Mouse (Mus musculus) adrenal gland, postnatal 10 days (tissue): ENCODE measurements at regions not wholly inside any gene's neighbourhood (a gene's known extent, or its start where the extent isn't known, plus 50 kb on each side); places are given as distances from the start of the nearest gene placed in this dataset.

Experiments used
- DNase-seq: peaks from one replicate; pipeline ENCODE4 v3.0.0; 2021; ENCODE audit warnings: mixed read lengths

GRCm38 (mm10) chr15:36427334-36427733 is 580.2 kb downstream of the Zfp706 start:
- no peak for DNase-seq

DNA sequence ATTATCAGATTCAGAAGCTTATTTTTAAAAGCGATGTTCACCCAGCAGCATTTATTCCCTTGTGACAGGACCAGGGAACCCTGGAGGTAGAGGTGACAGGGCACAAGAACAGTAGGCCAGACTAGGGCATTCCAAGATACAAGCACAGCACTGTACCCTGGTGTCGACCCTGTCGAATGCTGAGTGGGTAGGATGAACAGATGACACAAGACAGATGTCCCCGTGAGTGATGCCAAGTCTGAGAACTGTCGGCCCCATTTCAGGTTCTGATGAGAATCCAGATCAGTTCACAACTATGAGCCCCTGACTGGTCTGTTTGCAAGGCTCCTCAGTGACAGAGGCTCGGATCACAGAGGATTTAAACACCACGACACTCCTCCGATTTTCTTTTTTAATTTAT is 581.7 kb downstream of the Zfp706 start:
- no peak for DNase-seq

DNA sequence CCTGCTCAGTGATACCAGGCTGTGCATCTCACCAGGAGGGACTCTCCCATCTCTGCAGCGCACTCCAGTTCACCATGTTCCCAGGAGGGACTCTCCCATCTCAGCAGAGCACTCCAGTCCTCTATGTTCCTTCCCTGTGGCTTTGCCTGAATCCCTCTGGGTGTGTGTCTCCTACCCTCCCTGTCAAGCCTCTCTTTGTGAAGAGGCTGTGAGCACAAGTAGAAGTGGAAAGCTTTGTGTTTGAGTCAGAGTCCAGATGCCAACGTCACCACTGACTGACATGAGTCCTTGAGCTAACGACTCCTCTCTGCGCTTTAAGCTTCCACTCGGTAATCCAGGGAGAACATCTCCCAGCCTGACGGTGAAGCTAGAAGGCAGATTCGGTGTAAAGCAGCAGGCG is 583.5 kb downstream of the Zfp706 start:
- DNase-seq, result no peak

DNA sequence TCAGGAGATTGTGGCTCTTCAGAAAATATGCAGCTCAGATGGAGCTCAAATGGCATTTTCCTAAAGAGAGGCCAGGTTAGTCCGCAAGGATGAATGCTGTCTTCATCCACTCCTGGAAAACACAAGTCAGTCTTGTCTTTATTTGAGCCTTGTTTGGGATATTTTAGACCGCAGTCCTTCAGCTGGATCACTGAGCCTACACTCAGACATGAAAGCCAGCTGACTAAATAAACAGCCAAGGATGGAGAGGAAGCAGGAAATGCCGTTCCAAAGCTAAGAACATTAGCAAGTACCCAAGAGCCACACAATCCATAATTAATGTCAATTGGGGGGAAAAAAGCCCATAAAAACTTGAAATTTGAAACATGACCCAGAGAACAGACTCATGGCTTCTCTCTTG is 584.8 kb downstream of the Zfp706 start:
- no peak for DNase-seq

GRCm38 (mm10) chr15:36419943-36420480 is 587.6 kb downstream of the Zfp706 start:
- DNase-seq, result no peak

DNA sequence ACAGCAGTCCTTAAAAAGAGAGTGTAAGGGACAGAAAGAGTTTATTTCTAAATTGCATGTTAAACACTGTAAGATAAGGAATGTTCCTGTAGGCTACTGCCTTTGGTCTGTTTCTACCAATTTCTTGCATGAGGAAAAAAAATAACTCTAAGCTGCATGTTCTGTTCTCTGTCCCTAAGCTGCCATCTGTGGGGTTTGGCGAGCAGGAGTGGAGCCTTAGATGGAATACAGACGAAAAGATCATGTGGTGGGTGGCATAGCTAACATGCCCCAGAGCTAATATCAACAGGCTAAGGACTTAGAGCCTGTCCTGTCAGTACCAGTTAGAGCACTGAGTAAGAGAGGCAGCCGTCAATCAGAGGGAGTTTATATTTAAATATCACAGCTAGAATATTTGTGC is 590.1 kb downstream of the Zfp706 start:
- DNase-seq, result no peak

DNA sequence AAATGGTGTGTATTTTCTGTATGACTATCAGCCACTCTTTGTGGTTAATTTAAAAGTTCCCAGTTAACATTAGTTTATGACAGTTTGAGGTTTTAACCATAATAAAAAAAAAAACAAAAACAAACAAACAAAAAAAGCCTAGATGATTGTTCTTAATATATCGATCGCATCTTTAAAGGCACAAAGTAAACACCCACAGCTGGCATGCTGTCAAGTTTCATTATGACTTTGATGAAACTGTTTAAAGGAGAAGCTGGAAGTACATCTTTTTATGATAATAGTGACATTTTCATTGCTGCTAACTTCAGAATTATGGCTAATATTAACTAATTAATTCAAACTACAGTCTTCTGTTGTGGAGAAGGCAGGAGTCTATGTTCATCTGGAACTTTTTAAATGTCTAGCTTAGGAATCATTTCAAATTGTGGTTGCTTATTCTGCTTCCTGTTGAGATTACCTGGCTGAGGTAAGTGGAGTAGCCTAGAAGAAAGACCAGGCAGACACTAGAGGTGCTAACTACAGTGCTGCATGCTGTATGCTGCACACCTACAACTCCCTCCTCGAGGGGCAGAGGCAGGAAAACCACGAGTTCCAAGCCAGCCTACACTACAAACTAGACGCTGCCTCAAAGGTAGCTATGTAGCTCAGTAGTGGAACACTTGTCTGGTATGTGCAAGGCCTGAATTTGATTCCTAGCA is 591.9 kb downstream of the Zfp706 start:
- DNase-seq, result no peak

GRCm38 (mm10) chr15:36412016-36412415 is 595.6 kb downstream of the Zfp706 start:
- DNase-seq, result no peak

DNA sequence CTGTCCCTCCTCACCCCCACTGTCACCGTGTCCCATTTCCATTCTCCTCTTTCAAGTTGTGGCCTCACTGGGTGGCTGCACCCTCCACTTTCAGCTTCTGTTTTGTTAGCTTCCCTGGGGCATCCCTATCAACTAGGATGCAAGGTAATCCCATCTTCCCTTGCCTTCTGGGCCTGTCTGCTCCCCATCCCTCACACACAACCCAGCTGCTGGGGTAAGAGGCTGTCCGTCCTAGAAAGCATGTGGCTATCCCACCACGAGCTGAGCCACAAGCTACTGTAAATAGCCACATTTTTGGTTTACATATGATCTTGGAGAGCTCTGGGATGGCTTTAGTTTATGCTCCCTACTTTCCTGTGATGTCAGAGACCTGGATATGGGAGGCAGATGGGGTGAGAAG is 602.1 kb downstream of the Zfp706 start:
- no peak for DNase-seq

DNA sequence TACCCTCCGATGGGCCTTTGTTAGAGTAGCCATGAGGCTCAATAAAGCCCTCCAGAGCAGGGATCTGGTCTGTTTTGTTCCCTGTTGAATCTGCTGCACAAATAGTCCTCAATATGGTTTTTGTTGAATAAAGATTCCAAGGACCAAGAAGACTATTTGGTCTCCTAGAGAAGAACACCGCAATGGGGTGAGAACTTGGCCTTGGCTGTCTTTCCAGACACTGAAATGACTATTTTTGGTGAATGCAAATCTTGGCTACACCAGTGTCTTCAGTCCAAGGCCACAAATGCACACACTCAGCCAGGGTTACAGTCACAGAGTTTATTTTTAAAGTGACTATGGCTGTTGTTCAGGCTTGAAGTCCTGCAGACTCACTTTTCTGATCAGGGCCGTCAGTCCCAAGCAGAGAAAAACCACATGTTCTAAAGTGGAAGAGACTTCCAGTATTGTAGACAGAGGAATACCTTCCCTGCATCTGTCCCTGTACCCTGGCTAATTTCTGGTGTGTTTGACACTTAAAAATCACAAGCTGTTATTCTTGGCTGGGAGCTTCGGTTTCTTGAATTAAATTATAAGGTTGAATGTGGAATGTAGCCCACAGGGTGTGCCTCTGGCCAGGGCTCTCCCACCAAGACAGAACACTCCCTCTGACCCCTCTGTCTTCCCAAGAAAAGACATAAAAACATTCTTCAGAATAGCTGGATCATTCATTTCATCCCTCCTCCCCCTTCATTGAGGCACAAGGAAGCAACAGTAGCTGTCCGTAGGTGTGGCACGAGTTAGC is 604.0 kb downstream of the Zfp706 start:
- no peak for DNase-seq

GRCm38 (mm10) chr15:36402051-36402450 is 605.5 kb downstream of the Zfp706 start:
- no peak for DNase-seq

DNA sequence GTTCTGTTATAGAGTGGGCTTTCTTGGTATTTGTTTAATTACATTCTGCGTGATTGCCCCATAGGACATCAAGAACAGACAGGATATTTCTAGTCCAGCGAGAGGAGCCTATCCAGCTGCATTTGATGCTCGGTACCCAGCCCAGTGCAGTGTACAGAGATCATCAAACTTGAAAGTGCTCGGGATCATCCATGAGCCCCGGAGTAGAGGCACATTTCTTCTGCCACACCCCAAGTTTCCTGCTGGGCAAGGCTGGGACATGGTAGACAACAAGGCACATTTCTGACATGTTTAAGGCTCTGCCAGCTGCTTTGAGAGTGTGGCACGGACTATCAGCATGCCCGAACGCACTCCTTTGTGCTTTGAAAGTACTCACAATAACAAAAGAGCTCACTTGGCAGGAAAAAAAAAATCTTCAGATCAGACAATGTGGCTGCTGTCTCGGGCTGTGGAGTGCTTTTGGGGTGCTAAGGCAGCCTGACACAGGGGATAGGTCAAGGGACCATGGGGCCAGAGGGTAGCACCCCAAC is 607.2 kb downstream of the Zfp706 start:
- no peak for DNase-seq

- DNase-seq, result no peak
These were observed 608.1 kb downstream of the Zfp706 start for GRCm38 (mm10) chr15:36399355-36400012.

- DNase-seq, result no peak
These were observed 609.2 kb downstream of the Zfp706 start for GRCm38 (mm10) chr15:36398099-36398982.

- DNase-seq, result no peak
These were observed 610.8 kb downstream of the Zfp706 start for GRCm38 (mm10) chr15:36396791-36397190.

- no peak for DNase-seq
These were observed 611.3 kb downstream of the Zfp706 start for GRCm38 (mm10) chr15:36396245-36396644.

DNA sequence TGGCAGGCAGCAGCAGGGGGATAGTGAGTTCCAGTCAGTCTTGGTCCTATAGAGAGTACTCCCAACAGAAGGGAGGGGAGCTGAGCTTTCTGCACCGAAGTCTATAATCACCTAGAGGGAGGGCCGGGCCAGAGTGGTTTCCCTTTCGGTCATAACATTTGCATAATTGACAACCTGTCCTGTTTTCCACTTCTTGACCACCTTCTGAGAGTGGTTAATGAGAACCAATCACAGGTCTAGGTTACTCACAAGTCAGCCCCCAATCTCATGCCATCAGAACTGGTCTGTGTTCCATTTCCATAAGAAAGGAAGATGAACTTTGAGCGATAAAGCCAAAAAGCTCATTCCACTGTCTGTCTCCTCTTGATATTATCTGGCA is 611.9 kb downstream of the Zfp706 start:
- DNase-seq, result no peak

GRCm38 (mm10) chr15:36394914-36395671 is 612.5 kb downstream of the Zfp706 start:
- DNase-seq, result no peak

- DNase-seq, result no peak
These were observed 617.8 kb downstream of the Zfp706 start for GRCm38 (mm10) chr15:36389775-36390174.

- no peak for DNase-seq
These were observed 626.3 kb downstream of the Zfp706 start for GRCm38 (mm10) chr15:36381228-36381671.
